Mouse (Mus musculus) central nervous system, embryonic 14 days (tissue): ENCODE measurements around the gene Trarg1. TPM values are rescaled to one million over a fixed set of nuclear protein-coding genes. Genes with fewer than 3 reads are reported as not detected.

Experiments
- polyA plus RNA-seq: library from polyadenylated mRNA; depleted of rRNA; stranded (reverse); fragments of >200 nt; gene quantifications from 2 replicates; pipeline ENCODE4 v1.2.3, GENCODE M21; 2012; rRNA removed

Trarg1 gene
- 0.09 and 0.46 TPM in 2 replicates for polyA plus RNA-seq

GRCm38 (mm10) chr11:76679508-76679907 lies at the start of gene Trarg1:
Gene Trarg1, plus strand, starts transcription at chr11:76679808.

GRCm38 (mm10) chr11:76671871-76672475 lies 7.6 kb upstream of the Trarg1 start, which contains the start of gene Bhlha9:
Gene Bhlha9, plus strand, starts transcription at chr11:76672470.

Other genes starting within 250 kb of the Trarg1 start
- gene Abr, start 57.5 kb upstream of the Trarg1 start, polyA plus RNA-seq = 148 and 162 TPM in 2 replicates
- 0.39 and 0.65 TPM in 2 replicates for gene Bhlha9, start 7.3 kb upstream of the Trarg1 start, polyA plus RNA-seq
- gene Gosr1, start 83.8 kb downstream of the Trarg1 start, polyA plus RNA-seq = 25.4 and 26.9 TPM in 2 replicates
- gene Cpd, start 167.2 kb downstream of the Trarg1 start, polyA plus RNA-seq = 16.2 and 17.8 TPM in 2 replicates
- gene Tmigd1, start 222.4 kb downstream of the Trarg1 start, polyA plus RNA-seq = 0.08 TPM in 1 of 2 replicates, not detected in the other
- 67.1 and 68.1 TPM in 2 replicates for gene Blmh, start 245.0 kb downstream of the Trarg1 start, polyA plus RNA-seq